Mouse (Mus musculus): ENCODE measurements around the gene Olfr866. TPM values are rescaled to one million over a fixed set of nuclear protein-coding genes. Genes with fewer than 3 reads are reported as not detected.

Gene Olfr866
- not detected in 2 replicates for polyA plus RNA-seq (2015; fragmentation: Nextera tagmentation; extraction: Ambion mirVana)

DNA sequence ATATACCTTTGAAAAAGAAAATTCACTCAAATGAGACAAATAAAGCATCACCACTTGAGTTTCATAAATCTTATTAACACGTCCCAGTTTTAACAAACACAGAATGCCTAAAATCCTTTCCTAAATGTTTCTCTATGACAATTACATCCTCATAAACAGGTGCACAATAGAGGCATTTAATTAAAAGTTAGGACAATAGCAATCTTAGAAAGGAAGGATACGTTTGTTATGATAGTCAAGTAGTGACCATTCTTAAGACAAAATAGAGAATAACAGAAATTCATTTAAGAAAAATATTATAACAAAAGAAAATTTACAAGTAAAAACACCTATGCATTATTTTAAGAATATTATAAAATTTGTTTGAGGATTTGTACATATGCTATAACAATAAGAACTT lies at the start of gene Olfr866:
Gene Olfr866 (minus strand): TSS at position 101 of the 400 bp plus-strand sequence.
- H3K9ac ChIP-seq (replicated peaks), result no peak within 1 kb of the TSS
- H3K4me2 ChIP-seq (replicated peaks), result no peak within 1 kb of the TSS
- no peaks in the 10 kb centered on the region for H3K27me3 ChIP-seq
- no peak within 1 kb of the TSS for H3K4me3 ChIP-seq (replicated peaks)
- WGBS, result 74% methylated on average over 2 of the region's 2 CpGs
- no peaks in the 10 kb centered on the region for H3K36me3 ChIP-seq
- no peak for ATAC-seq
- 0 out of 2 replicates have a peak, but pooled peaks cover 6% of the 10 kb centered on the region for H3K9me3 ChIP-seq
- H3K4me1 ChIP-seq (replicated peaks), result no peaks in the 10 kb centered on the region
- no peak within 1 kb of the TSS for H3K27ac ChIP-seq

DNA sequence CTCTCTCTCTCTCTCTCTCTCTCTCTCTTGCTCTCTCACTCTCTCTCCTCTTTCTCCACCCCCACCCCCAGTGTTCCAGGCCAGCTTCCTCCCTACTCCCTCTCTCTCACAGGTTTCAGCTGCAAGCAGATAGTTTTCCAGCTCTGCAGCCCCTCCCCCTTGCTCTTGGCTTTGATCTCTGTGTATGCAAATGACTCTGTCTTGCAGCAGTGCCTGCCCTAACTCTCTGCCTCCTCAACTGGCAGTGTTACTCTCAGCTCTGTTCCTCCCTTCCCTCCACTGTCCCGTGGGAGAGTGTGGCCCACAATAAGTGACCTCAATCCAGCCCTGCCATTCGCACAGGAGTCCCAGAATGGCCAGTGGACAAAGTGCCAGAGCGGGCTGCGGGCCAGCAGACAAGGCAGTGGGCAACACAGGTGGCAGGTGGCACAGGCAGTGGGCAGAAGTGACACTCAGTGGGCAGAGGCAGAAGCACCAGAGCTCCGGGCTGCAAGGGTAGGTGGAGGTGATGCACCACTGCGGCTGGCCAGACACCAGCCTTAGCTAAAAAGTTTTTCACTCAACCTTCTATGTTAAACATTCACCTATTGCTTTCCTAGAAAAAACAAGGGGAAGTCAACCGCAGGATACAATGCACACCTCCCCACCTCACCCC lies 45.8 kb upstream of the Olfr866 start:
- Histone ChIP-seq H3K27ac (no peak overlapping the region), H3K9ac (replicated peaks) (no peak overlapping the region), H3K4me3 (replicated peaks) (no peak overlapping the region), H3K27me3 (no peaks in the 10 kb centered on the region), H3K36me3 (no peaks in the 10 kb centered on the region), H3K4me1 (replicated peaks) (no peaks in the 10 kb centered on the region), H3K9me3 (peaks cover 29% of the 10 kb centered on the region), H3K4me2 (replicated peaks) (no peak overlapping the region)
- no peak for ATAC-seq
- 77% methylated on average over 7 of the region's 7 CpGs for WGBS

DNA sequence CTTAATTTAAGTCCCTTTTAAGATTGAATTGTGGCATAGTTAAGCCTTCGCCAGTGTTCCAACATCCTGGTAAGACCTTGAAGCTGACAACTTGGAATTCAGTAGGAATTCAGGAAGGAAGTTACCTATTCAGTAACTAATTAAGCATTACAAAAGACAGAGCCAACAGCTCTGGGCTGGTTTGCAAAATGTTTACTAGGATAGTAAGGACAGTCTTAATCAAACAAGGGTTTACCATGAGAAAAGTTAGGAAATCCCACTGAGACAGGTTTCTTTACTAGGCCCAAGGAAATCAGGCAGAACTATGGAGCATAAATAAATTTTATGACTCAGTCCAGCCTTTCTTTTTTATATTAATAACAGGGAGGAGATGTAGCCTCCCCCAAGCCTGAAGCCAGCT lies 43.5 kb upstream of the Olfr866 start:
- no peak overlapping the region for H3K4me3 ChIP-seq (replicated peaks)
- H3K36me3 ChIP-seq, result no peaks in the 10 kb centered on the region
- H3K9ac ChIP-seq (replicated peaks), result no peak overlapping the region
- no peak overlapping the region for H3K4me2 ChIP-seq (replicated peaks)
- H3K27me3 ChIP-seq, result no peaks in the 10 kb centered on the region
- peaks cover 21% of the 10 kb centered on the region for H3K9me3 ChIP-seq
- no peak overlapping the region for H3K27ac ChIP-seq
- ATAC-seq, result no peak
- 89% methylated on average over 1 of the region's 1 CpGs for WGBS
- H3K4me1 ChIP-seq (replicated peaks), result no peaks in the 10 kb centered on the region

DNA sequence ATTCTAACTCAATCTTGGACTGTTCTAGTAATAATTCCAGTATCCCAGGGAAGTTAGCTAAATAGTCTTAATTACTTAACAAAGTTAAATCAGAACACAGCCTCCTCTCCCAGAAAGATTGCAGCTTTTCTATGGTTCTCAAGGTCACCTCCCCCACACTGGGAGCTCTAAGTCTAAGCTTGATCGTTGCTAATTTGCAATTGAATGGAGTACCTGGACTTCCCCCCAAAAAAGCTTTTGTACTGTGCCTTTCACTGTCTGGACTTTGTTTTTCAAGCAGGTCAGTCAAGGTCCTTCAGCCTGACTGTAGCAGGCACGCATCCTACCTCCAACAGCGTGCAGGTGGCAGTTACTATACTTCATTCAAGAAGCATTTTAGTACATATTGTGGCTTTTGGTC lies 42.4 kb upstream of the Olfr866 start:
- 61% methylated on average over 3 of the region's 3 CpGs for WGBS
- Histone ChIP-seq H3K4me3 (replicated peaks) (no peak overlapping the region), H3K36me3 (no peaks in the 10 kb centered on the region), H3K4me2 (replicated peaks) (no peak overlapping the region), H3K4me1 (replicated peaks) (no peaks in the 10 kb centered on the region), H3K27ac (no peak overlapping the region), H3K9me3 (peaks cover 21% of the 10 kb centered on the region), H3K27me3 (no peaks in the 10 kb centered on the region), H3K9ac (replicated peaks) (no peak overlapping the region)
- no peak for ATAC-seq

DNA sequence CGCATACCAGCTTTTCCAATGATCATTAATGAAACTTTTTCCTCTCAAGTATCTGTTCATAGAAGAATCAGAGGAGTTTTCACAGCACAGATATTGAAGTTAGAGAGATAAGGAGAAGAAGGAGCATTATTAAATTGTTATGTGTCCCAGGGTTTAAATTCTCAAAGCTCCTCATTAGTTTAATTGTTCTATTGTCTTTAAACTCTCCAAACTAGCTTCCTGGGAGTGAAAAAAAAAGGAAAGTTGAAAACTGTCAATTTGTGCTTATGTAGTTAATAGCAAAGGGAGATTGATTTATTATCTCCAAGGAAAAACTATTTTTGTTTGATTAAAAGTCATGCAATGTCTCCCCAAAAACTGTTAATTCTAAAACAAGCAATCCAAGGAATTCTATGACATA lies 29.6 kb upstream of the Olfr866 start, which contains the start of gene Olfr867:
Gene Olfr867 (minus strand): TSS at position 101 of the 400 bp plus-strand sequence.
- Histone ChIP-seq H3K9me3 (peaks cover 13% of the 10 kb centered on the region), H3K27ac (no peak within 1 kb of the TSS), H3K4me3 (replicated peaks) (no peak within 1 kb of the TSS), H3K27me3 (no peaks in the 10 kb centered on the region), H3K36me3 (no peaks in the 10 kb centered on the region), H3K4me1 (replicated peaks) (no peaks in the 10 kb centered on the region), H3K4me2 (replicated peaks) (no peak within 1 kb of the TSS), H3K9ac (replicated peaks) (no peak within 1 kb of the TSS)
- WGBS, result 66% methylated on average over 1 of the region's 1 CpGs
- ATAC-seq, result no peak

DNA sequence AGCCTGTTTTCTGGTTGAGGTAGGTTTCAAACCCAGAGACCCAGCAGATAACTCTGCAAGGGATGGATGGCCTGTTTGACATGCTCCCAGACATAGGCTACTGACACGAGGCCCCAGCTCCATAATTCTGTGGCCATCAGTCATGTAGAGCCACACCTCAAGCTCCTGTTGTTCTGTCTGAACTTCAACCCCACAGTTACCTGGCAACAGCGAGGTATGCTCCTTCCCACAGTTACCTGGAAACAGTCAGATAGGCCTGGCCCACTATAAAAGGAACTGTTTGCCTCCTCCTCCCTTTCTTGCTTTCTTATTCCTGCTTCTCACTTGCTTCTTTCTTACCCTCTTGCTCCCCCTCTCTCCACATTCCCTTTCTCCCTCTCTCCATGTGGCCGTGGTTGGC lies 20.1 kb upstream of the Olfr866 start:
- no peaks in the 10 kb centered on the region for H3K27me3 ChIP-seq
- 76% methylated on average over 3 of the region's 3 CpGs for WGBS
- H3K4me3 ChIP-seq (replicated peaks), result no peak overlapping the region
- no peaks in the 10 kb centered on the region for H3K4me1 ChIP-seq (replicated peaks)
- peaks cover 28% of the 10 kb centered on the region for H3K9me3 ChIP-seq
- H3K4me2 ChIP-seq (replicated peaks), result no peak overlapping the region
- ATAC-seq, result no peak
- H3K36me3 ChIP-seq, result no peaks in the 10 kb centered on the region
- no peak overlapping the region for H3K27ac ChIP-seq
- H3K9ac ChIP-seq (replicated peaks), result no peak overlapping the region

Small RNAs within 50 kb of the gene (microRNA-seq; reads per million reads assigned to microRNA genes)
- gene Gm26231 (not detected), gene Gm44395 (not detected)

Other genes starting within 250 kb of the Olfr866 start
- gene Olfr58, start 247.8 kb downstream of the Olfr866 start, polyA plus RNA-seq (2015; fragmentation: Nextera tagmentation; extraction: Ambion mirVana), result not detected in 2 replicates
- gene Olfr859, start 223.1 kb downstream of the Olfr866 start, polyA plus RNA-seq (2015; fragmentation: Nextera tagmentation; extraction: Ambion mirVana), result not detected in 2 replicates
- gene Olfr860, start 178.3 kb downstream of the Olfr866 start, polyA plus RNA-seq (2015; fragmentation: Nextera tagmentation; extraction: Ambion mirVana), result not detected in 2 replicates
- gene Olfr862, start 140.0 kb downstream of the Olfr866 start, polyA plus RNA-seq (2015; fragmentation: Nextera tagmentation; extraction: Ambion mirVana), result not detected in 2 replicates
- 0.15 and 0.21 TPM in 2 replicates for gene Olfr77, start 111.2 kb downstream of the Olfr866 start, polyA plus RNA-seq (2015; fragmentation: Nextera tagmentation; extraction: Ambion mirVana)
- gene Olfr867, start 29.5 kb upstream of the Olfr866 start, polyA plus RNA-seq (2015; fragmentation: Nextera tagmentation; extraction: Ambion mirVana), result not detected in 2 replicates
- not detected in 2 replicates for gene Olfr868, start 70.6 kb upstream of the Olfr866 start, polyA plus RNA-seq (2015; fragmentation: Nextera tagmentation; extraction: Ambion mirVana)
- gene Olfr869, start 101.0 kb upstream of the Olfr866 start, polyA plus RNA-seq (2015; fragmentation: Nextera tagmentation; extraction: Ambion mirVana), result not detected in 2 replicates
- gene Olfr870, start 146.0 kb upstream of the Olfr866 start, polyA plus RNA-seq (2015; fragmentation: Nextera tagmentation; extraction: Ambion mirVana), result not detected in 2 replicates
- not detected in 2 replicates for gene Olfr871, start 184.2 kb upstream of the Olfr866 start, polyA plus RNA-seq (2015; fragmentation: Nextera tagmentation; extraction: Ambion mirVana)
- gene Olfr872, start 209.1 kb upstream of the Olfr866 start, polyA plus RNA-seq (2015; fragmentation: Nextera tagmentation; extraction: Ambion mirVana), result not detected in 2 replicates